Mouse (Mus musculus) MEL (cell line): ENCODE measurements around the gene Macrod2. TPM values are rescaled to one million over a fixed set of nuclear protein-coding genes. Genes with fewer than 3 reads are reported as not detected.

Experiments used
- DNase-seq: peaks from one replicate; pipeline ENCODE4 v3.0.0; 2011; ENCODE audit warnings: low read depth, low spot score
- H3K27ac ChIP-seq: 2 replicates; pipeline ENCODE4 v1.5.1; 2012; ENCODE audit warnings: low read depth, mild to moderate bottlenecking, control low read depth, low read length, moderate library complexity; ENCODE audit not compliant: control insufficient read depth
- H3K27me3 ChIP-seq, 2 experiments: fragments of 150-350 bp in 1 of 2; sonication (generic) in 1 of 2; 2 replicates each; pipeline ENCODE4 v1.6.1; 2012; ENCODE audit warnings: low read length in 2 of 2, mild to moderate bottlenecking in 2 of 2, improper control_type of control experiment in 1 of 2, moderate library complexity in 1 of 2; ENCODE audit not compliant: insufficient read depth in 2 of 2, control insufficient read depth in 1 of 2
- H3K36me3 ChIP-seq, 2 experiments: 2 replicates each; pipeline ENCODE4 v1.6.1; 2012 to 2014; ENCODE audit warnings: low read length in 2 of 2, improper control_type of control experiment in 1 of 2, inconsistent platforms in 1 of 2, mild to moderate bottlenecking in 1 of 2; ENCODE audit not compliant: insufficient read depth in 2 of 2, control insufficient read depth in 1 of 2
- H3K4me1 ChIP-seq, 2 experiments: fragments of 150-350 bp in 1 of 2; sonication (generic) in 1 of 2; 2 replicates each; pipeline ENCODE4 v1.6.1; 2012; ENCODE audit warnings: low read length in 2 of 2, improper control_type of control experiment in 1 of 2, mild to moderate bottlenecking in 1 of 2; ENCODE audit not compliant: insufficient read depth in 2 of 2, control insufficient read depth in 1 of 2
- H3K4me3 ChIP-seq, 2 experiments: fragments of 150-350 bp in 1 of 2; sonication (generic) in 1 of 2; 2 replicates each; pipeline ENCODE4 v1.5.1; 2012; ENCODE audit warnings: low read depth in 2 of 2, low read length in 2 of 2, mild to moderate bottlenecking in 2 of 2, moderate library complexity in 2 of 2, control low read depth in 1 of 2, improper control_type of control experiment in 1 of 2; ENCODE audit not compliant: control insufficient read depth in 1 of 2, insufficient read depth in 1 of 2
- H3K79me2 ChIP-seq: 2 replicates; pipeline ENCODE4 v1.6.1; 2012; ENCODE audit warnings: mild to moderate bottlenecking, low read length, moderate library complexity; ENCODE audit not compliant: control insufficient read depth, poor library complexity, insufficient read depth
- H3K9ac ChIP-seq: 2 replicates; pipeline ENCODE4 v1.6.1; 2012; ENCODE audit warnings: low read depth, mild to moderate bottlenecking, control low read depth, low read length, moderate library complexity; ENCODE audit not compliant: control insufficient read depth, poor library complexity, severe bottlenecking
- H3K9me3 ChIP-seq: fragments of 150-350 bp; sonication (generic); replicated peaks from 2 replicates; pipeline ENCODE4 v1.6.1; 2012; ENCODE audit warnings: mild to moderate bottlenecking, low read length, improper control_type of control experiment, moderate library complexity; ENCODE audit not compliant: insufficient read depth
- CHD1 ChIP-seq: IDR thresholded peaks from 2 replicates; pipeline ENCODE4 v1.6.1; 2012; ENCODE audit warnings: low read depth, mild to moderate bottlenecking, inconsistent platforms, low read length, improper control_type of control experiment
- CHD2 ChIP-seq: IDR thresholded peaks from 2 replicates; pipeline ENCODE4 v1.6.1; 2011; ENCODE audit warnings: low read length, improper control_type of control experiment
- CTCF ChIP-seq, 3 experiments: IDR thresholded peaks in 2 of 3; conservative IDR thresholded peaks in 1 of 3; 2 replicates each; pipeline ENCODE4 v1.5.1; 2011 to 2012; ENCODE audit warnings: low read length in 3 of 3, low read depth in 2 of 3, mild to moderate bottlenecking in 2 of 3, improper control_type of control experiment in 1 of 3, inconsistent platforms in 1 of 3, mixed read lengths in 1 of 3, moderate library complexity in 1 of 3; ENCODE audit not compliant: control insufficient read depth in 1 of 3, insufficient read depth in 1 of 3, poor library complexity in 1 of 3, severe bottlenecking in 1 of 3
- EP300 ChIP-seq, 2 experiments: IDR thresholded peaks; 2 replicates each; pipeline ENCODE4 v1.6.1; 2011; ENCODE audit warnings: improper control_type of control experiment in 2 of 2, low read length in 2 of 2, low read depth in 1 of 2, mild to moderate bottlenecking in 1 of 2
- ETS1 ChIP-seq: IDR thresholded peaks from 2 replicates; pipeline ENCODE4 v1.6.1; 2012; ENCODE audit warnings: low read depth, mild to moderate bottlenecking, inconsistent platforms, low read length, improper control_type of control experiment, moderate library complexity
- GATA1 ChIP-seq: IDR thresholded peaks from 2 replicates; pipeline ENCODE4 v1.6.1; 2011; ENCODE audit warnings: low read depth, low read length, improper control_type of control experiment
- HCFC1 ChIP-seq: IDR thresholded peaks from 2 replicates; pipeline ENCODE4 v1.6.1; 2012; ENCODE audit warnings: low read depth, mild to moderate bottlenecking, inconsistent platforms, low read length, improper control_type of control experiment, moderate library complexity
- JUND ChIP-seq: IDR thresholded peaks from 2 replicates; pipeline ENCODE4 v1.6.1; 2011; ENCODE audit warnings: low read depth, mild to moderate bottlenecking, improper control_type of control experiment, low read length
- MYB ChIP-seq: IDR thresholded peaks from 2 replicates; pipeline ENCODE4 v1.6.1; 2011; ENCODE audit warnings: mild to moderate bottlenecking, low read depth, low read length, improper control_type of control experiment
- NELFE ChIP-seq: IDR thresholded peaks from 2 replicates; pipeline ENCODE4 v1.6.1; 2011; ENCODE audit warnings: low read depth, low read length, improper control_type of control experiment
- NRF1 ChIP-seq: IDR thresholded peaks from 2 replicates; pipeline ENCODE4 v1.6.1; 2014; ENCODE audit warnings: low read depth, mild to moderate bottlenecking, inconsistent platforms, low read length, improper control_type of control experiment, moderate library complexity; ENCODE audit not compliant: poor library complexity, insufficient read depth, severe bottlenecking
- POLR2AphosphoS2 ChIP-seq: IDR thresholded peaks from 2 replicates; pipeline ENCODE4 v1.6.1; 2011; ENCODE audit warnings: low read length, improper control_type of control experiment
- RAD21 ChIP-seq: IDR thresholded peaks from 2 replicates; pipeline ENCODE4 v1.6.1; 2011; ENCODE audit warnings: mild to moderate bottlenecking, low read depth, low read length, improper control_type of control experiment
- SIN3A ChIP-seq: IDR thresholded peaks from 2 replicates; pipeline ENCODE4 v1.6.1; 2012; ENCODE audit warnings: low read length, improper control_type of control experiment, inconsistent platforms
- SMC3 ChIP-seq: IDR thresholded peaks from 2 replicates; pipeline ENCODE4 v1.6.1; 2011; ENCODE audit warnings: low read depth, low read length, improper control_type of control experiment
- TCF12 ChIP-seq: IDR thresholded peaks from 2 replicates; pipeline ENCODE4 v1.6.1; 2014; ENCODE audit warnings: low read depth, mild to moderate bottlenecking, inconsistent platforms, low read length, improper control_type of control experiment, moderate library complexity
- USF1 ChIP-seq: IDR thresholded peaks from 2 replicates; pipeline ENCODE4 v1.6.1; 2014; ENCODE audit warnings: low read depth, mild to moderate bottlenecking, inconsistent platforms, low read length, improper control_type of control experiment, moderate library complexity
- ZC3H11A ChIP-seq: IDR thresholded peaks from 2 replicates; pipeline ENCODE4 v1.6.1; 2012; ENCODE audit warnings: low read depth, mild to moderate bottlenecking, inconsistent platforms, low read length, improper control_type of control experiment
- ZNF384 ChIP-seq: IDR thresholded peaks from 2 replicates; pipeline ENCODE4 v1.6.1; 2012; ENCODE audit warnings: low read depth, mild to moderate bottlenecking, inconsistent platforms, low read length, improper control_type of control experiment
- polyA plus RNA-seq, 2 experiments: library from polyadenylated mRNA; stranded (reverse) in 1 of 2; unstranded in 1 of 2; fragments of >175 nt in 1 of 2; fragments of >200 nt in 1 of 2; gene quantifications; 2 replicates each; pipeline versions ENCODE4 v1.2.1 to v1.2.4; 2012; ENCODE audit warnings: low replicate concordance in 2 of 2, low read depth in 1 of 2; ENCODE audit not compliant: insufficient read length in 2 of 2, insufficient read depth in 1 of 2, missing spikeins in 1 of 2
- total RNA-seq: library from RNA; depleted of rRNA; stranded (reverse); fragments of 300-350 nt; gene quantifications from 2 replicates; pipeline ENCODE4 v1.2.3, GENCODE M21; 2012

Macrod2 gene
- total and polyA plus RNA-seq, 3 experiments, result not detected

DNA sequence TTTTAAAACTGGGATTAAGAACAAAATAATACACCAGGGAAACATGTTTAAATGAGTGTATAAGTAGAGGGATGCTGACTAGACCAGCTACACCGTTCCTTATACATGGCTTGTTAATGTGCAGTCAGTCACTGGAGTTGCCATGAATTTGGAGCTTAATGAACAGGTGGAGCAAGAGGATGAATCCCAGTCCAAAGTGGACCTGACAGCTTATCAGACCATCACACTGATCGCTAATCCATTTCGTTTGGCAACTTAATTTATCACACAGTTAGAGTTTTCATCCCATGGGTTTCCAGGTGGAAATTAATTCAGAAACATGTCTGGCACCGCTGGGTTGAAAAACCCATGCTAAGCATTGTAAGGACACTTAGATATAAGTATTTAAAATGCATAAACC, 81.8 kb downstream of the Macrod2 start:
- Histone ChIP-seq H3K27ac (no peak overlapping the region), H3K36me3 (no peaks in the 10 kb centered on the region)
- DNase-seq, result no peak
- no peak for TF ChIP-seq HCFC1
- TF ChIP-seq CHD2, result no peak
- TF ChIP-seq POLR2AphosphoS2, result no peak
- TF ChIP-seq NRF1, result no peak
- TF ChIP-seq RAD21, result no peak
- no peak for TF ChIP-seq GATA1
- no peak for TF ChIP-seq USF1
- no peak for TF ChIP-seq EP300 (IDR thresholded peaks at IDR 0.05; ENCODE audit: low read depth in 1 of 2, low read length in 2 of 2)
- TF ChIP-seq ZNF384, result no peak
- TF ChIP-seq ETS1, result no peak
- TF ChIP-seq ZC3H11A, result no peak
- no peak for TF ChIP-seq SIN3A
- no peak for TF ChIP-seq CHD1
- TF ChIP-seq, all 39 proteins: peak for 0
- Histone ChIP-seq H3K9ac (no peak overlapping the region), H3K9me3 (no peaks in the 10 kb centered on the region), H3K4me3 (no peak overlapping the region), H3K27me3 (no peaks in the 10 kb centered on the region), H3K79me2 (no peaks in the 10 kb centered on the region), H3K4me1 (no peaks in the 10 kb centered on the region)

DNA sequence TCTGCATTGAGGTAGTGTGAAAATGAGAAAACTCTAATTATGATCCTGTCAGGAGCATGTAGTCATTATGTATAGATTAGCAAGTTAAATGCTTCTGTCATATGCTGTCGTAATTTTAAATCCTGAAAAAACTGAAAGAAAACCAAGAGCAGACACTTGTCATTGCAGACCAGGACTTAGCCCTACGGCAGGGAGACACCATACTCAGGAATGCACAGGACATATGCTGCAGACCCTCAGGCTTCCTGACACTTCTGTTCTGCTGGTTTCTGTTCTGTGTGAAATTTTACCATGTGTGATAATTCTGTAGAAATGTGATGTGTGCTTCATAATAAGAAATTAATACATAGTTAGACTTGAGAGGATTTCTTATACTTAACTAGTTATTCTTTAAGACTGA, 87.5 kb downstream of the Macrod2 start:
- no peak overlapping the region for H3K9ac ChIP-seq
- H3K27ac ChIP-seq, result no peak overlapping the region
- no peak for DNase-seq
- no peaks in the 10 kb centered on the region for H3K27me3 ChIP-seq
- H3K79me2 ChIP-seq, result no peaks in the 10 kb centered on the region
- no peaks in the 10 kb centered on the region for H3K4me1 ChIP-seq
- no peak for TF ChIP-seq NELFE
- TF ChIP-seq SMC3, result no peak
- no peak for TF ChIP-seq TCF12
- TF ChIP-seq CHD2, result no peak
- TF ChIP-seq, all 39 proteins: peak for 0
- no peaks in the 10 kb centered on the region for H3K36me3 ChIP-seq
- H3K4me3 ChIP-seq, result no peak overlapping the region
- H3K9me3 ChIP-seq, result no peaks in the 10 kb centered on the region

DNA sequence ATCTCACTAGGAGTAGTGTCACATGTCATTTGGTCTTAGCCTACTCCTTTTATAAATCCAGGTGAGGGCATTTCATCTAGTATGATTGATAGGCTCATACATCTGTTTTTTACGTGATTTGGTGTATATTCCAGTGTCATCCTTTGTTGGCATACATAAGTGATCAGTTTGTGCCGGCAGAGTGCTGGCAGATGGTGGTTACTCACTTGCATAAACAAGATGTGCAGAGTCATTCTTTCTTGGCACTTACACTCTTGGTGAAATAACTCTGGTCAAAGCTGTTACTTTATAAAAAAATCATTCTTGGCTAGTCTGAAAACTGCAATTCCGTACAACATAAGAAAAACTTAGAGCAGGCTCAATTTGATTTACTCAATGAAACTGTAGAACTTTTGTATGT, 102.6 kb downstream of the Macrod2 start:
- no peak overlapping the region for H3K27ac ChIP-seq
- H3K9me3 ChIP-seq, result no peaks in the 10 kb centered on the region
- no peak overlapping the region for H3K4me3 ChIP-seq
- H3K27me3 ChIP-seq, result no peaks in the 10 kb centered on the region
- H3K9ac ChIP-seq, result no peak overlapping the region
- no peaks in the 10 kb centered on the region for H3K4me1 ChIP-seq
- H3K79me2 ChIP-seq, result no peaks in the 10 kb centered on the region
- DNase-seq, result no peak
- H3K36me3 ChIP-seq, result no peaks in the 10 kb centered on the region
- TF ChIP-seq MYB (no peak), CTCF (IDR thresholded peaks at IDR 0.05 in 2 of 3, conservative IDR thresholded peaks at IDR 0.05 in 1 of 3; ENCODE audit: control insufficient read depth in 1 of 3, insufficient read depth in 1 of 3, low read depth in 2 of 3, low read length in 3 of 3, poor library complexity in 1 of 3, severe bottlenecking in 1 of 3) (no peak), HCFC1 (no peak), JUND (no peak)
- TF ChIP-seq, all 39 proteins: peak for 0
